In the genomic region with DNA sequence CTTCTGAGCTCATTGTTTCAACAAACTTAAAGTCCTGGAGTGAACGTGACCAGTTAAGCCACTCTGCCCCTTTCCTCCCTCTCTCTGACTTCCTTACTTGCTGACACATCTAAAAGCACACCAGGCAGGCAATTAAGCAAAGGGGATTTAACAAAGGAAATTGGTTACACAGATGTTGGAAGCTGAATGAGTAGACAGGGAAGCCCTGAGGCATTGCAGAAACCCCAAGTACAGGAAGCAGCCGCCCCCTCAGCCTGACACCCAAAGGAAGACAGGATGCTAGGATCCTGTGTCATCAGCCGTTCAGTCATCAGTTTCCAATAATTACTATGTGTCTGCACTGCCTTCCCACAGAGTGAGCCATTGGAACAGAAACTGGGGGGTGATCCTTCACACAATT, we compare ENCODE assay signal across 11 mouse cellular contexts.
DNase-seq lines count a peak whose midpoint lies in the region; ATAC-seq lines count a peak whose summit lies in the region.
"Had no signal": no experiment of that assay in that cellular context is flagged by ENCODE, and none has a peak within 500 bp of the region (broad histone marks: within the 10 kb centered on the region; RNA-seq: fewer than 3 reads in every experiment).

No protein-coding gene starts in this region.

- H3K9ac ChIP-seq in liver, embryonic 12.5 days = no peak overlapping the region
- H3K9ac ChIP-seq: lung, embryonic 15.5 days had no signal

- no peak overlapping the region for H3K27ac ChIP-seq in liver, embryonic 12.5 days
- H3K27ac ChIP-seq: heart, adult 2 months; lung, embryonic 15.5 days had no signal

- no peaks in the 10 kb centered on the region for H3K4me1 ChIP-seq in liver, embryonic 12.5 days
- H3K4me1 ChIP-seq: lung, embryonic 15.5 days had no signal

- H3K9me3 ChIP-seq in liver, embryonic 12.5 days (replicated peaks) = no peaks in the 10 kb centered on the region
- H3K9me3 ChIP-seq: lung, embryonic 15.5 days had no signal

- no peak for ATAC-seq in liver, embryonic 12.5 days

- H3K4me3 ChIP-seq in liver, embryonic 12.5 days = no peak overlapping the region
- H3K4me3 ChIP-seq: heart, adult 2 months; lung, embryonic 15.5 days had no signal

- no peaks in the 10 kb centered on the region for H3K27me3 ChIP-seq in liver, embryonic 12.5 days (replicated peaks)
- H3K27me3 ChIP-seq: lung, embryonic 15.5 days had no signal

- whole genome bisulfite sequencing in liver, embryonic 12.5 days (ENCODE audit: insufficient replicate concordance) = 18% methylated on average over 3 of the region's 3 CpGs

- DNase-seq in adrenal gland, postnatal 14 days = peak; percentile 6
- no peak for DNase-seq in adrenal gland, adult 18-20 months (ENCODE audit: low spot score in 2 of 2)
- peak; percentile 5 for DNase-seq in liver
- DNase-seq in embryo, embryonic 11.5 days (ENCODE audit: low read depth, low spot score) = peak; percentile 24
- peak; percentile 48 for DNase-seq in mesoderm, embryonic 11.5 days (ENCODE audit: low read depth, low spot score)
- DNase-seq in cerebellum, adult 11-12 months = no peak
- no peak for DNase-seq in urinary bladder, postnatal 4 days (ENCODE audit: low spot score in 2 of 2)
- DNase-seq: cerebellum, adult 2 months had no signal

- no peaks in the 10 kb centered on the region for H3K36me3 ChIP-seq in liver, embryonic 12.5 days
- H3K36me3 ChIP-seq: lung, embryonic 15.5 days had no signal

- no peak overlapping the region for H3K4me2 ChIP-seq in liver, embryonic 12.5 days
- H3K4me2 ChIP-seq: lung, embryonic 15.5 days had no signal

Comparison
In these comparisons a context has a peak if more than half of its experiments do, and no peak if none do; other contexts are left out.
1. DNase-seq: peak in adrenal gland, postnatal 14 days (single experiment), liver (single experiment), embryo, embryonic 11.5 days (single experiment) and mesoderm, embryonic 11.5 days (single experiment); none in adrenal gland, adult 18-20 months (0 of 2), cerebellum, adult 11-12 months (single experiment) and urinary bladder, postnatal 4 days (0 of 2).